Mouse (Mus musculus) ovary, postnatal 36 days (tissue): ENCODE results near the gene Tgfb3.

Experiments used
- DNase-seq: peaks from one replicate; pipeline ENCODE4 v3.0.0; 2022; ENCODE audit warnings: low spot score, mixed read lengths

Tgfb3 gene

GRCm38 (mm10) chr12:86027747-86028146, 51.1 kb downstream of the Tgfb3 start:
- DNase-seq, result no peak

- no peak for DNase-seq
These were observed 51.8 kb downstream of the Tgfb3 start for GRCm38 (mm10) chr12:86027000-86027399.

- DNase-seq, result no peak
These were observed 53.4 kb downstream of the Tgfb3 start for GRCm38 (mm10) chr12:86025480-86025879.

- DNase-seq, result no peak
These were observed 54.4 kb downstream of the Tgfb3 start for GRCm38 (mm10) chr12:86024426-86024825.

GRCm38 (mm10) chr12:86023081-86023871, 55.6 kb downstream of the Tgfb3 start:
- DNase-seq, result no peak

- DNase-seq, result no peak
These were observed 56.4 kb downstream of the Tgfb3 start for GRCm38 (mm10) chr12:86022282-86022984.

- no peak for DNase-seq
These were observed 57.3 kb downstream of the Tgfb3 start for GRCm38 (mm10) chr12:86021583-86021982.

- no peak for DNase-seq
These were observed 61.5 kb downstream of the Tgfb3 start for GRCm38 (mm10) chr12:86017360-86017759.

GRCm38 (mm10) chr12:86015114-86015513, 63.7 kb downstream of the Tgfb3 start:
- DNase-seq, result no peak

GRCm38 (mm10) chr12:86014621-86015020, 64.2 kb downstream of the Tgfb3 start:
- no peak for DNase-seq

GRCm38 (mm10) chr12:86014174-86014573, 64.7 kb downstream of the Tgfb3 start:
- no peak for DNase-seq

GRCm38 (mm10) chr12:86012195-86012594, 66.6 kb downstream of the Tgfb3 start:
- no peak for DNase-seq

GRCm38 (mm10) chr12:86010656-86011055, 68.2 kb downstream of the Tgfb3 start:
- DNase-seq, result no peak

GRCm38 (mm10) chr12:86007377-86007776, 71.5 kb downstream of the Tgfb3 start:
- DNase-seq, result no peak
